Mouse (Mus musculus) lung, postnatal 25 days (tissue): ENCODE results near the gene Gm6377.

ENCODE experiments used
- DNase-seq: peaks from one replicate; pipeline ENCODE4 v3.0.0; 2022; ENCODE audit warnings: low spot score

Gene Gm6377

DNA sequence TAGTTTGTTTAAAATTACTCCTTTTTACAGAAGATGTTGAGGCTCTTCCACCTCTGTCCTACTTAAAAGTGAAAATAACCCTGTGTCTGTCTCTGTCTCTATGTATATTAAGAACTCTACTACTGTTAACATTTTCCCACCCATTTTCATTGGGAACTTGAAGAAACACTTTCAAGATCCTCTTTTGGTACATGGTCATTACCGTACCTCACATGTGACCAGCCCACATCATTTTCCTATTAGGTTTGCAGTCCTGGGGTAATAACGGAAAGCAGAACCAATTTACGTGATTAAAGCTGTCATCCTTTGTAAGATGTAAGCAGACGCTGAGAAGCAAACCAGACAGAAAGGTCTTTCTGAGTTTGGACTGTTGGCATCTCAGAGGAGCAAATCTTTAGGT, at the start of gene Gm6377:
TSS of gene Gm6377 (plus strand) at position 289 of the 400 bp plus-strand sequence.
- DNase-seq: peak; percentile 10

GRCm38 (mm10) chrX:109147108-109147507, 49.4 kb upstream of the Gm6377 start:
- no peak for DNase-seq

DNA sequence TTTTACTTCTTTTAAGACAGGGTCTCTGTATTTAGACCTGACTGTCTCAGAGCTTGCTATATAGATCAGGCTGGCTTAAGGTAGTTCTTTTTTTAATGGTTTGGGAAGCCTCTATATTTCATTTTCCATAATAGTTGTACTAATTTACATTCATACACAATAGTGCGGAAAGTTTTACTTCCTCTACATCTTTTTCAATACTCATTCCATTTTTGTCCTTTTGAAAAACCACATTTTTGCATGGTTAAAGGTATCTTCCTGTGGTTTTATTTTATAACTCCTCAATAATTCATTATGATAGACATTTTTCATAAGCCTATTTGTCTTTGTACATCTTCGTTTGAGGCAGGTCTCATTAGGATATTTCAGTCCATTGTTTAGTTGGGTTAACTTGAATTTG, 45.3 kb upstream of the Gm6377 start:
- DNase-seq: no peak

DNA sequence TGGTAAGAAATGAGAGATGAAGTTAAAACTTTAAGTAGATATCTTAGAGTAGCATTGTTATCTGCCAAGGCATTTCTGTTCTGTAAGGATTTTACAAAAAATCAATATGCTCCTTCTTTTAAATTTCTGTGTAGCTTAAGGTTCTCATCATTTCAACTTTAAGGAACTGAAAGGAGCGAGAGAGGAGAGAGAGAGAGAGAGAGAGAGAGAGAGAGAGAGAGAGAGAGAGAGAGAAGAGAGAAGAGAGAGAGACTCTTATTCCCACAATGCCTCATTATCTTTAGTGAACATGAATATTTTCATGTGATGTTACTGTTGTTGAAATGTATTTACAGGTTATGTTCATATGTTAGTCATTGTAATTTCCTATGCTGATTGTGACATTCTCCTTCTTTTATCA, 36.2 kb upstream of the Gm6377 start:
- DNase-seq: no peak

- DNase-seq: no peak
Measured at GRCm38 (mm10) chrX:109160901-109161300, 35.7 kb upstream of the Gm6377 start.

DNA sequence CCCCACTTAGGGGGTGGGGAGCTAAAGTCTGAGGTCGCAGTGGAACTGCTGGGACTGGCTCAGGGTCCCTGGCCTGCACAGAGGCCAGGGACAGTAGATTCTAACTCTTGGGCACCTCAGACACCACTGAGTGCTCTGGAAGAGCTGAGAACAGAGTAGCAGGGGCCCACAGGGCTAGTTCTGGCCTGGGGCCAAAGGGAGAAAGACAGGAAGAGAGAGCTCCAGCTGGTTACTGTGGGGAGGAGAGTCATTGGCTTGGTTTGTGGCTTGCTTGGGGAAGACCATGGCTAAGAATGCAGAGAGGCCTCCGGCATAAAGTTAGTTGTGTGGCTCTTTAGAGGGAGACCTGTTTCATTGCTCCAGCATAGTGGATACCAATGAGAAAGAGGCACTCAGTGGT, 21.5 kb upstream of the Gm6377 start:
- no peak for DNase-seq

DNA sequence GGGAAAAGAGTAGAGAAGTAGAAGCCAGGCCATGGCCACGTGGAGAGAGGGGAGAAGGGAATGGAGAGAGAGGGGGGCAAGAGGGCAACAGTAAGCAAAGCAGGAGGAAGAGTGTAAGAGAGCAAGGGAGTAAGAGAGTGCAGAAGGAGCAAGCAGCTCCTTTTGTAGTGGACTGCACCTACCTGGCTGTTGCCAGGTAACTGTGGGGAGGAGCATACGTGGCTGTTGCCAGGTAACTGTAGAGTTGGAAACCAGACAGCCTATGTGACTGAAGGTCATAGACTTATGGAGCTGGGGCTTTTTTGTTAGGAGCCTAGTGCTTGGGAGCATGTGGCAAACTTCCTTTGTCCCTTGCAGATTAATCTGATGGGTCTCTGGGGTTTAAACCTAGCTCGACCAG, 21.1 kb upstream of the Gm6377 start:
- DNase-seq: no peak

GRCm38 (mm10) chrX:109184706-109185478, 11.7 kb upstream of the Gm6377 start:
- DNase-seq: no peak

DNA sequence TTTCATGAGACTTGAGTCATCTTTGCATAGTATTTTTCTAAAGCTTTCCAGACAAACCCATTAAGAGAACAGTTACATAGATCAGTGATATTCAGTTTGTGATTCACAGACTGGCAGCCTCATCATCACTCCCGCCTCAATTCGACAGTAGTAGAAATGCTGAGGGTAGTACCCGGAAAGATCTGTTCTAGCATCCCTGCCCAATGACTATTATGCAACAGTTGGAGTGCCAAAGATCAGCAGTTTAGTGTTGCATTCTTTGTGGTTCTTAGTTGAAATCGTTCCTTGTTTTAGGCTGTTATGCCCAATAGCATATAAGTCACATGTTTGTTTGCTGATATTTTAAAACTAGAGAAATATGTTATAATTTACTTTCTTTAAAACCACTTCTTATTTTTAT, 6.9 kb upstream of the Gm6377 start:
- DNase-seq: peak; percentile 16

GRCm38 (mm10) chrX:109190969-109191368, 5.6 kb upstream of the Gm6377 start:
- peak; percentile 50 for DNase-seq

DNA sequence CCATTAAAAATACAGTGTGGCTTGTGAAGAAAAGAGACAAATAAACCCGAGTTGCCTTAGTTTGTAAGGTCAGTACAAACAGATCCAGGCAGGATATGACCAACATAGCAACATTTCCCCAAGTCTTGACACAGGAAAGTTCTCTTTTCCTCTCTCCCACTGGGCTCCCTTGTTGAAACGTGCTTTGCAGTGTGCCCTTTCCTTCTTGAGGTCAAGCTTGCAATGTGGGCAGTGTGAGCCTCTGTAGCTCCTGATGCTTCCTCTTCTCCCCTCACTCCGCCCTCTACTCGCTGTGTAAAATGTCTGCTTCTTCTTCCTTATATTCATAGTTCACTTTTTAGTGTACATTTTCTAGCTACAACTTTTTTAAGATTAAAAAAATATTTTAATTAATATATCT, 5.1 kb upstream of the Gm6377 start:
- DNase-seq: peak; percentile 58

- DNase-seq: no peak
Measured at GRCm38 (mm10) chrX:109207843-109208242, 11.3 kb downstream of the Gm6377 start.

GRCm38 (mm10) chrX:109228720-109229119, 32.2 kb downstream of the Gm6377 start:
- DNase-seq: no peak

- DNase-seq: no peak
Measured at GRCm38 (mm10) chrX:109235383-109236036, 39.0 kb downstream of the Gm6377 start.

DNA sequence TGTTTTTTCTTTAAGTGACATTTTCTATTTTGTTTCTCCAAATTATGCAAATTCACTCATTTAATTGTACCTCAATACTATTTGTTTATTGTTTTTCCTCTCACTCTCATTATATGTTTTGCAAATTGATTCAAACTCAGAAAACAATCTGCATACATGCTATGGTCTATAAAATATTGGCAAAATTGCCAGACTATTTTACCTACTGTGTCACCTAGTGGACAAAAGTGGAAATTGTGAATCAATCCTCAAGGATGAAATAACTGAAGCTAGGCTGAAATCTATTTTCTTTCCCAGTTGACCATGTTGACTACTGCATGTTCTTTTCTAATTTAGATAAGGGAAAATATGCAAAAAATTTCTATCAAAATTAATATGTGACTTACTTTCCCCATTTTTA, 41.6 kb downstream of the Gm6377 start:
- peak; percentile 32 for DNase-seq
